Mouse (Mus musculus) myocyte (in vitro differentiated cells): ENCODE measurements at regions not wholly inside any gene's neighbourhood (a gene's known extent, or its start where the extent isn't known, plus 50 kb on each side); places are given as distances from the start of the nearest gene placed in this dataset.

Experiments
- CEBPB ChIP-seq: IDR thresholded peaks from 2 replicates; pipeline ENCODE4 v1.6.1; 2011; ENCODE audit warnings: mild to moderate bottlenecking, moderate library complexity; ENCODE audit not compliant: poor library complexity, insufficient read depth, severe bottlenecking
- E2F4 ChIP-seq: IDR thresholded peaks from one replicate; pipeline ENCODE4 v1.6.1; 2011; ENCODE audit warnings: mild to moderate bottlenecking, control low read depth, moderate library complexity; ENCODE audit not compliant: insufficient read depth
- MAX ChIP-seq: IDR thresholded peaks from one replicate; pipeline ENCODE4 v1.6.1; 2011; ENCODE audit warnings: low read depth, mild to moderate bottlenecking, control low read depth
- MYOG ChIP-seq, 3 experiments: IDR thresholded peaks; one replicate each; pipeline ENCODE4 v1.6.1; 2011; ENCODE audit warnings: control low read depth in 2 of 3, low read depth in 2 of 3, mild to moderate bottlenecking in 2 of 3; ENCODE audit not compliant: insufficient read length in 2 of 3, control insufficient read depth in 1 of 3, insufficient read depth in 1 of 3
- POLR2A ChIP-seq: IDR thresholded peaks from one replicate; pipeline ENCODE4 v1.6.1; 2011; ENCODE audit warnings: low read depth, mild to moderate bottlenecking, control low read depth, moderate library complexity; ENCODE audit not compliant: insufficient read length
- SRF ChIP-seq: IDR thresholded peaks from one replicate; pipeline ENCODE4 v1.6.1; 2011; ENCODE audit warnings: low read depth; ENCODE audit not compliant: control insufficient read depth, insufficient read length
- TCF12 ChIP-seq: IDR thresholded peaks from one replicate; pipeline ENCODE4 v1.6.1; 2011; ENCODE audit warnings: mild to moderate bottlenecking, control low read depth; ENCODE audit not compliant: poor library complexity, insufficient read depth, severe bottlenecking
- USF1 ChIP-seq: IDR thresholded peaks from one replicate; pipeline ENCODE4 v1.6.1; 2011; ENCODE audit warnings: low read depth, mild to moderate bottlenecking, control low read depth, moderate library complexity

DNA sequence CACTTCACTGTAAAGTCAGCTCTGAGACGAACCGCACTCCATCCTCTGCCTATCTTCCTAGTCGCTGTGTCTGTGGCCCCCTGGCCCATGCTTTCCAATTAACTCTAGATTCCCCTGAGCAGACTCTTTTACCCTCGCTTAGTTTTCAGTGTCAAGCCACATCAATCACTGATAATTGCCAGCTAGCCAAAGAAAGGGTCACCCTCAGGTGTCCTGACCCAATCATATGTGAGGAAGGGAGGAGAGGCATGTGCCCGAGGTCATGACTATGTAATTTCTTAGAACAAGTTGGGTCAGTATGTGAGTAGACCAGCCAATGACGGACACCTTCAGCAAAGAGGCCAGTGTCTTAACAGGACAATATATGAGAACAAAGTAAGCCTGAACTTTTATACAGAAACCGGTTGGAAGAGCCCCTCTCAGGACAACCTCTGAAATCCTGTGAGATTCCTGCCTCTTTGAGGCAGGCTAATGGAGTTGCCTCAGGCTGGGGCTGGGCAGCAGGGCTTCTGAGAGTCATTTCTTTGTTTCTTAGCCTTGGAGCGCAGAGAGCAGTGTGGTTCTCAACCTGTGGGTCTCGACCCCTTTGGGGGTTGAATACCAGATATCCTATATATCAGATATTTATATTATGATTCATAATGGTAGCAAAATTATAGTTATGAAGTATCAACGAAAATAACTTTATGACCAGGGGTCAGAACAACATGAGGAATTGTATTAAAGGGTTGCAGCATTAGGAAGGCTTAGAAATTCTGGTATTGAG, 128.6 kb downstream of the Zfp36l1 start:
- no peak for TF ChIP-seq E2F4
- no peak for TF ChIP-seq MYOG (IDR thresholded peaks at IDR 0.05; ENCODE audit: control insufficient read depth in 1 of 3, insufficient read depth in 1 of 3, insufficient read length in 2 of 3, low read depth in 2 of 3)
- TF ChIP-seq MAX = no peak
- TF ChIP-seq POLR2A = no peak
- no peak for TF ChIP-seq USF1
- no peak for TF ChIP-seq SRF
- TF ChIP-seq TCF12 = no peak
- no peak for TF ChIP-seq CEBPB
